In the genomic region with DNA sequence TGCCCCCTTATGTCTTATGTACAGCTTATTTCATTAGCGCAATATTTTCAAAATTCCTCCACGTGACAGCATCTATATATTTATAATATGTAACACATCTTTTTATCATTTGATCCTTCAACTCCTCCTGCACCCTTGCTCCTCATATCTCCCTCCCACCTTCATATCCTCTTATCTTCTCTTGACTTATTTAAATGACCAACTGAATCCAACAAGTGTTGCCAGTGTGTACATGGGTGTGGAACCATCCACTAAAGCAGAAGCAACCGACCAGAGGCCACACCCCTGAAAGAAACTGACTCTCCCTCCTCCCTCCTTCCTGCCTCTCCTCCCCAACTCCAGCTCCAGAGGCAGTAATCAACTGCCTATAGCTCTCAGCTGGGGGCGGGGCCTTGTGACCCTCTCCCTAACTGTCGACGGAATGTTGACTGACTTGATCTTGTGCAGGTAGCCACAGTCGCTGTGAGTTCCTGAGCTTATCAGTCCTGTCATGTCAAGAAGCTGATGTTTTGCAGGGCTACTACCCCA, we compare ENCODE assay signal across 16 mouse cellular contexts. TPM values are rescaled to one million over a fixed set of nuclear protein-coding genes. Genes with fewer than 3 reads are reported as not detected.
DNase-seq lines count a peak whose midpoint lies in the region; ATAC-seq and TF ChIP-seq lines count a peak whose summit lies in the region.
"Had no signal": no experiment of that assay in that cellular context is flagged by ENCODE, and none has a peak within 500 bp of the region (broad histone marks: within the 10 kb centered on the region; RNA-seq: fewer than 3 reads in every experiment).

No protein-coding gene starts in this region.

- no peak for TF ChIP-seq CTCF in lung, postnatal 0 days (IDR thresholded peaks at IDR 0.05)

- no peak overlapping the region for H3K4me2 ChIP-seq in kidney, embryonic 15.5 days
- no peak overlapping the region for H3K4me2 ChIP-seq in intestine, embryonic 16.5 days (ENCODE audit: low read depth, low read length)
- no peak overlapping the region for H3K4me2 ChIP-seq in lung, postnatal 0 days (replicated peaks; ENCODE audit: low read depth, low read length)
- H3K4me2 ChIP-seq: forebrain, embryonic 15.5 days; heart, embryonic 13.5 days; limb, embryonic 13.5 days; midbrain, embryonic 13.5 days had no signal

- DNase-seq in kidney, adult 9 months: no peak
- DNase-seq in c-Kit-positive CD71-positive TER-119-negative erythroid progenitor cells, embryonic 14.5 days (ENCODE audit: low read depth): peak; percentile 61
- peak; percentile 45 to 69 for DNase-seq in spleen, postnatal 4 days (ENCODE audit: low spot score in 2 of 2)
- no peak for DNase-seq in cerebellum, adult 11 months
- no peak for DNase-seq in lung, postnatal 0 days (ENCODE audit: low spot score)
- DNase-seq: adrenal gland, postnatal 25 days; cerebellum, postnatal 10 days; kidney, postnatal 36 days; thymus, adult 18-20 months had no signal

- H3K9me3 ChIP-seq in kidney, embryonic 15.5 days (replicated peaks): no peaks in the 10 kb centered on the region
- no peaks in the 10 kb centered on the region for H3K9me3 ChIP-seq in intestine, embryonic 16.5 days (ENCODE audit: control insufficient read depth, low read length)
- no peaks in the 10 kb centered on the region for H3K9me3 ChIP-seq in lung, postnatal 0 days (ENCODE audit: low read length)
- H3K9me3 ChIP-seq: forebrain, embryonic 15.5 days; heart, embryonic 13.5 days; limb, embryonic 13.5 days; midbrain, embryonic 13.5 days had no signal

- 0 out of 2 replicates have a peak, but pooled peaks have one; percentile 49 for ATAC-seq in kidney, embryonic 15.5 days (replicated peaks; ENCODE audit: low FRiP score)
- peak; percentile 46 for ATAC-seq in intestine, embryonic 16.5 days
- no peak for ATAC-seq in inflammation-experienced regulatory T-cells, adult 6 months
- no peak for ATAC-seq in lung, postnatal 0 days
- ATAC-seq: forebrain, embryonic 15.5 days; midbrain, embryonic 13.5 days had no signal

- no peak overlapping the region for H3K9ac ChIP-seq in kidney, embryonic 15.5 days
- H3K9ac ChIP-seq in intestine, embryonic 16.5 days (ENCODE audit: low read depth, low read length): no peak overlapping the region
- no peak overlapping the region for H3K9ac ChIP-seq in lung, postnatal 0 days (replicated peaks; ENCODE audit: low read depth)
- H3K9ac ChIP-seq: forebrain, embryonic 15.5 days; heart, embryonic 13.5 days; limb, embryonic 13.5 days; midbrain, embryonic 13.5 days had no signal

- no peak overlapping the region for H3K27ac ChIP-seq in kidney, embryonic 15.5 days
- no peak overlapping the region for H3K27ac ChIP-seq in intestine, embryonic 16.5 days (ENCODE audit: low read length)
- H3K27ac ChIP-seq in lung, postnatal 0 days (ENCODE audit: low read length): no peak overlapping the region
- H3K27ac ChIP-seq: forebrain, embryonic 15.5 days; heart, embryonic 13.5 days; limb, embryonic 13.5 days; midbrain, embryonic 13.5 days had no signal

- peaks cover 47% of the 10 kb centered on the region for H3K27me3 ChIP-seq in kidney, embryonic 15.5 days
- H3K27me3 ChIP-seq in intestine, embryonic 16.5 days (replicated peaks; ENCODE audit: control insufficient read depth, insufficient read depth, low read length): no peaks in the 10 kb centered on the region; the same call in 1 of the 2 replicates
- no peaks in the 10 kb centered on the region for H3K27me3 ChIP-seq in lung, postnatal 0 days (replicated peaks; ENCODE audit: insufficient read depth, low read length)
- H3K27me3 ChIP-seq: forebrain, embryonic 15.5 days; heart, embryonic 13.5 days had no signal

- H3K36me3 ChIP-seq in kidney, embryonic 15.5 days: no peaks in the 10 kb centered on the region
- no peaks in the 10 kb centered on the region for H3K36me3 ChIP-seq in intestine, embryonic 16.5 days (ENCODE audit: control insufficient read depth, insufficient read depth, low read length)
- no peaks in the 10 kb centered on the region for H3K36me3 ChIP-seq in lung, postnatal 0 days (ENCODE audit: insufficient read depth, low read length)
- H3K36me3 ChIP-seq: forebrain, embryonic 15.5 days; heart, embryonic 13.5 days; limb, embryonic 13.5 days; midbrain, embryonic 13.5 days had no signal

- TF ChIP-seq EP300 in lung, postnatal 0 days (IDR thresholded peaks at IDR 0.05): no peak

- no peak overlapping the region for H3K4me3 ChIP-seq in kidney, embryonic 15.5 days (replicated peaks)
- H3K4me3 ChIP-seq in intestine, embryonic 16.5 days (ENCODE audit: low read length): no peak overlapping the region
- no peak overlapping the region for H3K4me3 ChIP-seq in lung, postnatal 0 days (ENCODE audit: low read depth, low read length)
- H3K4me3 ChIP-seq: forebrain, embryonic 15.5 days; heart, embryonic 13.5 days; limb, embryonic 13.5 days; midbrain, embryonic 13.5 days had no signal

- no peaks in the 10 kb centered on the region for H3K4me1 ChIP-seq in kidney, embryonic 15.5 days
- H3K4me1 ChIP-seq in intestine, embryonic 16.5 days (ENCODE audit: control insufficient read depth, insufficient read depth, low read length): no peaks in the 10 kb centered on the region
- no peaks in the 10 kb centered on the region for H3K4me1 ChIP-seq in lung, postnatal 0 days (ENCODE audit: insufficient read depth, low read depth, low read length)
- H3K4me1 ChIP-seq: forebrain, embryonic 15.5 days; heart, embryonic 13.5 days; limb, embryonic 13.5 days; midbrain, embryonic 13.5 days had no signal

- WGBS in kidney, embryonic 15.5 days: 45% methylated on average over 7 of the region's 7 CpGs
- WGBS in intestine, embryonic 16.5 days: 39% methylated on average over 7 of the region's 7 CpGs
- 36% methylated on average over 7 of the region's 7 CpGs for WGBS in lung, postnatal 0 days

RNA-seq across cellular contexts. Expression of gene Ammecr1, which starts 6.0 kb away (rescaled TPM):
- polyA plus RNA-seq in kidney, embryonic 15.5 days (2015; fragmentation: Nextera tagmentation; extraction: Ambion mirVana): 11.3 and 12.3 TPM in 2 replicates
- polyA plus RNA-seq in intestine, embryonic 16.5 days (2015; fragmentation: Nextera tagmentation; extraction: Ambion mirVana): 5.2 and 5.8 TPM in 2 replicates
- 1 to 10 TPM; 7.7 to 8.7 (median 8.6) TPM for polyA plus RNA-seq in inflammation-experienced regulatory T-cells, adult 6 months (2017; shearing (Covaris generic))
- polyA plus RNA-seq in lung, postnatal 0 days (2015; fragmentation: Nextera tagmentation; extraction: Ambion mirVana): 4.8 and 5.7 TPM in 2 replicates

Comparison
In these comparisons a context has a peak if more than half of its experiments do, and no peak if none do; other contexts are left out.
1. ATAC-seq: peak in kidney, embryonic 15.5 days (single experiment) and intestine, embryonic 16.5 days (single experiment); none in inflammation-experienced regulatory T-cells, adult 6 months (single experiment) and lung, postnatal 0 days (single experiment).
2. DNase-seq: peak in c-Kit-positive CD71-positive TER-119-negative erythroid progenitor cells, embryonic 14.5 days (single experiment) and spleen, postnatal 4 days (2 of 2); none in kidney, adult 9 months (single experiment), cerebellum, adult 11 months (single experiment) and lung, postnatal 0 days (single experiment).